Mouse (Mus musculus): ENCODE measurements around the gene Oscp1.

The Oscp1 gene

DNA sequence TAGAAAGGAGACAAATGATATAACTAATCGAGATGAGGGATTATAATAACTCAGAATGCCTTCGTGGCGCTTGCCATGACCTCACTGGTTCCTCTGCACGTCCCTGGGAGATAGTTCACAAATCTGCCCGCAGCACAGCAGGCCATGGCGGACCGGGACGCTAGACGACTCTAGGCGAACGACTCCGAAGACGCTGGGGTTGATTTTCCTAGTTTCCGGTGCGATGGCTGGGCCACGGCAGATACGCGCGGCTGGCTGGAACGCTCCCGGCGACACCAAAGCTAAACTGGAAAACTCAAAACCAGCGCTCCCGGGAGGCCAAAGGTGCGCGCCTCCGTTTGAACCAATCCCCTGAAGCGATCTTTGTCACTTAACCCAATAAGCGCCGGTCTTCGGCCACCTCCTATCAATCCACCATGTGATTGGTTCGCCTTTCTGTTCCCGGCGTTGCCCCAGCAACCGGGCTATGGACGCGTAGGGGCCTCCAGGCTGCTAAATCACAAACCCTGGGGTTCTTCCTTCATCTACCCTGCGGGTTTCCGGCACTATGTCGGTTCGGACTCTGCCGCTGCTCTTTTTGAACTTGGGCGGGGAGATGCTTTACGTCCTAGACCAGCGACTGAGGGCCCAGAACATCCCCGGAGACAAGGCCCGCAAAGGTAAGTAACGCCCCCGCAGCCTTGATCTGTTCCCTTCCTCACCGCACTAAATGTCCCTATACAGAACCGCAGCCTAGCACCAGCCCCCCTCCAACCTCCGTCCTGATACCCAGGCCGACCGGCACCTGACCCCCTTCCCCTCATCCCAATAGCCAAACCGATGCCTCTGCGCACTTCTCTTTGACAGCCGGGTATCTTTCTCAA is at the start of gene Oscp1:
Gene Oscp1, plus strand, starts transcription at position 432 of the 863 bp plus-strand sequence.
- DNase-seq (ENCODE audit: low spot score): peak; percentile 91

DNA sequence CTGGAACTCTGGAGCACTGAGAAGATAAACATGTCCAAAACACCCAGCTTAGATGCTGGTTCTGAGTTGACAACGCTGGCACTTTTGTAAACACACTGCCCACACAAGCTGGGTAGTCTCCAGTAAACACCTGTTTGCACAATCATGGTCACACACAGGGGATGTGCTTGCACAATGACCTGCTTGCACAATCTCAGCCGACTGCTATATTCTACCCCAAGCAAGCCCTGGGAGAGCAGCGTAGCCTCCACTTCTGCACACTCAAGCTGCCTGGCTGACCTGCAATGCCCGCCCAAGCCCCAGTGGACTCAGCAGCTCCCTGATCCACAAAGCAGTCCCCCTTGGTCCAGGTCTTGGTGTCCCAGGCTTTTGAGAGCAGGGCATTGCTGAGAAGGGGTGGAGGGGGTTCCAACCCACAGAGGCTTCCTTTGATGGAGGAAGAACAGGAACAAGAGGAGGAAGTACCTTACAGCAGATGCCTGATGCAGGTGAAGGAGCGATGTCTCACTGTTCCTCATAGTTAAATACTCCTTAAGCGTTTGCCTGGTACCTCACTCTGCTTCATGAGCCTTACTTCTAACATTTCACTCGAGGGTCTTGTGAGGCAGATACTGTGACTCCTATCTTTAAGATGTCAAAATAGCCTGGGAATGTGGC is 40.6 kb upstream of the Oscp1 start:
- DNase-seq (ENCODE audit: low spot score): no peak

DNA sequence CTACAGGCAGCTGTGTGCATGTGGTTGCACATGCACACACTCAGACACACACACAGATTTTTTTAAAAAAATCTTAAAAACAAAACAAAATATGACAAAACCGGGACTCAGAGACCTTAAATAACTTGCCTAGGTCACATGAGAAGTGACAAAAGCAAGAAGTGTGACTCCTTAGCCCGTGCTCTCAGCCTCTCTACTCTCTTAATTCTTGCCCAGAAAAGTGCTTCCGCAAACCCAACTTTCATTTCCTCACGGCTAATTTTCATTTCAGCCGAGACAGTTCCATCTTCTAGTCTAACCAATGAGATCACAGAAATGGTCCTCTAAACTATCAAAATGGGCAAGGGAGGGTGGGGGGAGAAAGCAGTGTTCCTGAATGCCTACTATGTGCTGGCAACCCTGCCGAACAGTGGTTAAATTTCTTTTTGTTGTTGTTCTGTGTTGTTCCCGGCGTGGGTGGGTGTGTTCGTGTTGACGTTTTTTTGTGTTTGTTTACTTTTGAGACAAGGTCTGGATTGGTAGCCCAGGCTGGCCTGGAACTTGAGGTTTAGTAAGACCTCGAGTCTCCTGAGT is 39.3 kb upstream of the Oscp1 start:
- no peak for DNase-seq (ENCODE audit: low spot score)

DNA sequence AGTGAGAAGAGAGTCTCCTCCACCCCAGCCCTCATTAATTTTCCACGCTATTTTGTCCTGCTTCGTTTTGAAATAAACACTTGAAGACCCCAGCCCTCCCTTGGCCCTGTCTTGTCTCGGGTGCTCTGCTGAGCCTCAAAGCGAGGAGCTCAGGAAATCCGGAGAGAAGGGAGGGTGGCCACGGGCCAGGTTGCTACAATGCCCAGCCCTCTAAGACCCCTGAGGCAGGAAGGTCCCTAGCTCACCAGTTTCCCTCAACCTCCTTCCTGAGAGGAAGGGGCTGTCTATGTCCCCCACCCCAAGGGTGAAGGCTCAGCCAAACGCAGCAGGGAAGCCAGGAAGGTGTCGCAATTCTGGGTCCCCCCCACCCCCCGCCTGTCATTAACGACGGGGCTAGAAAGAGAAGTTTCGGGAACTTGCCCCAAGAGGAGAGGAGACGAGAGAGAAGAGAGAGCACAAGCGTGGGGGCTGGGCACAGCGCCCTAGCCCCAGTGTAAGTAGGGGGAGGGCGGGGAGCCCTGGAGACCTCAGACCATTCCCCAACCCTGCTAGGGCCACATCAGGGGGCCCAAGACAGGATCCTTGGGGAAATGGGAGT is 34.0 kb upstream of the Oscp1 start, which contains the start of gene Csf3r:
Gene Csf3r, plus strand, starts transcription at position 248 of the 598 bp plus-strand sequence.
- DNase-seq (ENCODE audit: low spot score): no peak

DNA sequence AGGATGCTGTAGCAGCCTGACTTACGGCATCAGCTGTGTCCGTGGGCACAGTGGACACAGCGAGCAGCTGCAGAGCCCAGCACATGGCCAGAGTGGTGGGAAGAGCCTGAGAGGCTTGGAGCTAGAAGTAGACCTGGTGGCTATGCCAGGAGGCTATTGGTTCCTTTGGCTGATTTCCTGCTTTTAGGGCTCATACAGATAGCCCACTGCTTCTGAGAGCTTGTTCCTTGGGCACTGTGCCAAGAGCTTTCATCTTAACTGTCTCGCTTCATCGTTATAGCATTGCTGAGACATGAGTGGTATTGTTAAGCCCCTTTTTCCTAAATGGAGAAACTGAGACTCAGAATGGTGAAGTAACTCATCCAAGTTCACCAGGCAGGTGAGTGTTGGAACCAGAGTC is 32.6 kb upstream of the Oscp1 start:
- DNase-seq (ENCODE audit: low spot score): no peak

DNA sequence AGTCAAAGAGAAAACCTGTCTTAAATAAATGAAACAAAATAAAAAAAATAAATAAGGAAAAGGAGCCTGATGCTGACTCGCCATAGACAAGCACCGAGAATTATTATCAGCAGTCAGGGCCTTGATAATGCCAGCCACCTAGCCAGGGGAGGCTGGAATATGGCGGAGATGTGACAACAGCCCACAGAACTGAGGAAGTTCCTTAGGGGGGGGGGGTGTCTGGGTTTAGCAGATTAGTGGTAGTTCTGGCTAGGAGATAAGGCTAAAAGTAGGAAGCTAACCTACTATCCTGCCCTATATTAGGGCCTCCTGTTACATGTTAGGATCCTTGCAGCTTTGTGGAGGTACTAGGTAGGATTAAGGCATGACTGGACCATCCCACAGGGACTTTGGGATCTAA is 30.4 kb upstream of the Oscp1 start:
- no peak for DNase-seq (ENCODE audit: low spot score)

DNA sequence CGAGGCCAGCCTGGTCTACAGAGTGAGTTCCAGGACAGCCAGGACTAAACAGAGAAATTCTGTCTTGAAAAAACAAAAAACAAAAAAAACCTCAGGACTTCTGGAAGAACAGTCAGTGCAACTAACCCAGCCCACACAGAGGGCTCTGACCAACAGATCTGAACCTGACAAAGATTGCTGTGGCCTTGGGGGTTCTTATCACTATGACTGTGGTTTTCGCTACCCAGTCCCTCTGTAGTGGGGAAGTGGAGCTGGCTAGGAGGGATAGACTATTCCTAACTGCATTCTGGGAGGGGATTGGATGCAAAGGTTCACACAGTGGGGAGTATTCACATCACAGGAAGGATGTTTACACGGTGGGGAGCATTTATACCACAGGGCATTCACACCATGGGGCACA is 29.3 kb upstream of the Oscp1 start:
- DNase-seq (ENCODE audit: low spot score): no peak

DNA sequence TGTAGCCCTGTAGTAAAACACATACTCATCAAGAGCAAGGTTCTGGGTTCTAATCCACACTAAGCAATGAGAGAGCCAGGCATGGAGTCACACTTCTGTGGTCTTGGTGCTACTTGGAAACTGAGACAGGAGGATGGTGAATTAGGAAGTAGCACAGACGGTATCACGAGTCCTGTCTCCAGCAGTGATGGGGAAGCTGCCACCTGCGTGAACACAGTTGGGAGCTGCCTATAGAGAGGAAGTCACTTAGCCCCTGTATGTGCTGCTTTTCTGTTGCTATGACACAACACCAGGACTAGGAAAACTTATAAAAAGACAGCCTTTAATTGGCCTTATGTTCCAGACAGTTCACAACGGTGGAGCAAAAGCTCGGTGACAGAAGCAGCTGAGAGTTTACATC is 27.7 kb upstream of the Oscp1 start:
- DNase-seq (ENCODE audit: low spot score): no peak

DNA sequence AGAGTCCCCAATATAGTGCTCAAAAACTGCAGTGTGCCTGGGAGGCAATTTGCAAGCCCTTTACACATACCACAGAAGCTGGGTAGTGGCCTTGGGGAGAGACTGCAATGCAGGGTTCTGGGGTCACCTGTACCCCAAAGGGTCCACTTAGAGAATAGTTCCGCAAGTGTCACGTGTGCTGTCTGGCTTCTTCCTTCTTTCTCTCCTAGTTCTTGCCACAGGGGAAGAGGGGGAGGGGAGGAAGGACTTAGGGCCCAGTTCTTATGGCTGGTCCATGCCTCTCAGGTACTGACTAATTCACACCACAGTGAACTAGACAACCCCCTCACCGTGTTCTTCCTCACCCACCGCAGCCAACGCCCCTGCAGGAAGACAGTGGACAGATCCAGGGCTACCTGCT is 23.0 kb upstream of the Oscp1 start:
- DNase-seq (ENCODE audit: low spot score): no peak

DNA sequence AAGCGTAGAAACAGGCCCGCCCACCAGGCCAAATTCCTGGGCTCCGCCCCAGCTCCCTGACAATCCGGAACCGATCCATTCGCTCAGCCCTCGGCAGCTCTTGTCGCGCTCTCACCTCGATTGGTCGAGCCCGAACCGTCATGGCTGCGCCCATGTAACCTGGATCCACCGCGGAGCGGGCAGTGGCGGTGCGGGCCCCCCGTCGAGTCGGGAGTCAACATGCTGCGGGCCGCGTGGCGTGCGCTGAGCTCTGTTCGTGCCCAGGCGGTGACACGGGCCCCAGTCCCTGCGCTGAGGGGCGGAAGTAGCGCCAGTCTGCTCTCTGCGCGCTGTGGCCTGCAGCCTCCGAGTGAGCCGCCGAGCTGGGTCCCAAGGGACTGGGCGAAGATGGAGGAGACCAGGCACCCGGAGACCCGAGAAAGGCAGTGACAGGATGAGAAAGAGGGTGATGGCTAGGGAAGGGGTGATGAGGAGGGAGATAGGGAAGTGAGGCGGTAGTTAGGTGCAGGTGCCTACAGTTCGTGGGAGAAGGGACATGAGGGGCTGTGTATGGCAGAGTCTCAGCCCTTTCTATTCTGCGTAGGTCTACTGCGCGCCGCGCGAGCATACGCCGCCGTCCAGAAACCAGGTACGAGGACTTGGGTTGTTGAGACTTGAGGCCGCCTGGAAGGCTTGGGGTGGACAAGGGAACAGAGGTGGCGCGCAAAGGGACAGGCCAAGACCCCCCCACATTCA is 11.3 kb upstream of the Oscp1 start, which contains the start of gene Mrps15:
Gene Mrps15, plus strand, starts transcription at position 75 of the 735 bp plus-strand sequence.
- peak; percentile 84 for DNase-seq (ENCODE audit: low spot score)

DNA sequence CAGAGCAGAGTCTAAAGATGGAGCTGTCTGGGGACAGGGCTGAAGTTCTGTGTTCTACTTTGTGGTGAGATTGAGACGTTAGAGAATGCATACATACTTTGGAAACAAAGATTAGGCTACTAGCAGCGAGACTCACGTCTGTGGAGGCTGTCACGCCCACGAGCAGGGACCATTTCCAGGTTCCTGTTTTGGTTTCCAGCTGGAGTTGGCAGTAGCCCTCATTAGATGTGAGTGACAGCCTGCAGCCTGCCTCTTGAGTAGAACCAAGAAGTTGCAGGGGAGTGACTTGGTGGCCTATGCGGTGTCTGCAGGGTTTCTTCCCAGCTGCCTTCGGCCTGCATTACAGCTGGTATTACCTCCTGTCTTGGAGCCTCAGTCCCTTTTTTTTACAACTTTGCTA is 6.7 kb upstream of the Oscp1 start:
- no peak for DNase-seq (ENCODE audit: low spot score)

DNA sequence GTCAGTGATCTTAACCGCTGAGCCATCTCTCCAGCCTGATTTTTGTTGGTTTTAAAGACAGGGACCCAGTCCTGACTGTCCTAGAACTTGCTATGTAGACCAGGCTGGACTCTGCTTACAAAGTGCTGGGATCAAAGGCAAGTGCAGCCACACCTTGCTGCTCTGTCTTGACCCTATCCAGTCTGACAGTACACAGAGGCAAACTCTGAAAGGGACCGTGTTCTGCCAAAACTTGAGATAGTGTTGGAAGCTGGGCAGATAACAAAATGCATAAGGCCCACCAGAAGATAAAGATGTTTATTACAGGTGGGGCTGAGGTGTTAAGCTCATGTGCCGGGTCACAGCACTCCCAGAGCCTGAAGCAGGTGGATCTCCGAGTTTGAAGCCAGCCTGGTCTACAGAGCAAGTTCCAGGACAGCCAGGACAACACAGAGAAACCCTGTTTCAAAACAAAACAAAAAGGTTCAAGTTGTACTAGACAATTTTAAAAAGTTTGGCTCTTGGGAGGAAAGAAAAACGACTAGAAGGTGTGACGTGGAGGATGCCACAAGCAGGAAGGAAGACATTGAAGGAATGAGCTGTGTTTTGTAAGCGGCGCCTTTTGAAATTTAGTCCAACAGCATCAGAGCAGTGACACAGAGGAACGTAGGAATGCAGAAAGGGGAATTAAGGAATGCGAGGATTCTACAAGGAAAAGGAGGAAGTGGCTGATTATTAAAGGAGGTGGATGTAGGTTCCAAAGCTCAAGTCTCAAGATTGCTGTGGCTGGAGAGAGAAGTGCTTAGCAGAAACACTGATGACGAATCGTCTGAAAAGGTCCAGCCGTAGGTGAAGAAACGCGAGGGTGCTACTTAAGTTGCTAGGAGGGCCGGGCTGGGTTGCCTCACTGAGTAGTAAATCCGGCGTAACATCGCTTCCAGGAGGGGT is 895 bp upstream of the Oscp1 start:
- no peak for DNase-seq (ENCODE audit: low spot score)

DNA sequence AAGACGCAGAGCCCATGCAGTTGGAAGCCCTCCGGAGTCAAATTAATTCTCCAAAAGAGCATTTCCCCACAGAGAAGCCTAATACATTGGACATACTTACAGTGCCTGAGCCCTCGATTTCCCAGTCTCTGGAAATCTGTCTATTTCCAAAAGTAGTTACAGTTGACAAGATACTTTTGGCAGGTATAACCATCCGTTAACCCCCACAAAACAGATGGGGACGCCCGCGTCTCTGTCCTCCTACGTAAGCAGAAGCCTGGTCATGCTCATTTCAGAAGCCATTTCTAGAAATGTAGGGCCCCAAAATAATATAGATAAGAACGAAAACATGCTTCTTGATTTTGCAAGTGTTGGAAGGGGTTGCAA is 615 bp downstream of the Oscp1 start:
- DNase-seq (ENCODE audit: low spot score): no peak

DNA sequence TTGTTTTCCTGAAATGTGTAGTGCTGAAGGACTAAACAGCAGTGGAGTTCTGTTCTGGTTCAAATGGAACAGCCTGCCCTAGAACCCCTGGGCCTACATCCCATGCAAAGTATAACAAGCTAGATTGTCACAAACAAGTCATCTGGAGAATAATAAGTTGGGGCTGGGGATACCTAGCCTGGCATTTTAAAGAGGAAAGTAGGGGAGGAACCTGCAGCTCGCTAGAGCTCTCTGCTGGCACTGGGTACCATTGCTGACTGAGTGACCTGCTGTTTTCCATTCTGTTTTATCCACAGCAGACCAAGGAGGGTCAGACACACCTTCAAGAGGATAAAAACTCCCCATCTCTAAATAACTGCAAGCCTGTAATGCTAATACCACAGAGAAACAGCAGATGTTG is 4.5 kb downstream of the Oscp1 start:
- peak; percentile 4 for DNase-seq (ENCODE audit: low spot score)

DNA sequence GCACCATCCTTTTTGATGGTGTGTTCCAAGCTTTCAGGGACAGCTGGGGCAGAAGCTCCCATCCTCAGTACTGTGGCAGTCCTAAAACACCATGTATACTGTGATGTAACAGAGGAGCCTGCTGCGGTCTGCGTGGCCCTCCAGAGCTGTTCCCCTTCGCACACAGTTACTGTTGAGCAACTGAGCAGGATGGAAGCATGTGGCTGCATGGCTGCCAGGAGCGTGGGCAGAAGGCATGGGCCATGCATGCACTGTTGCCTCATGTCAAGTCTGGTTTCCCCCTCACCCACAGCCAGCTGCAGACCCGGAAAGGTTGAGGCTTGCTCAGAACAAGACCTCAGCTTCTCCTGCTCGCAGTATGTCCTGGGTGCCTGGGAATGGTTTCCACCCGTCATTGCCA is 6.9 kb downstream of the Oscp1 start:
- DNase-seq (ENCODE audit: low spot score): no peak

DNA sequence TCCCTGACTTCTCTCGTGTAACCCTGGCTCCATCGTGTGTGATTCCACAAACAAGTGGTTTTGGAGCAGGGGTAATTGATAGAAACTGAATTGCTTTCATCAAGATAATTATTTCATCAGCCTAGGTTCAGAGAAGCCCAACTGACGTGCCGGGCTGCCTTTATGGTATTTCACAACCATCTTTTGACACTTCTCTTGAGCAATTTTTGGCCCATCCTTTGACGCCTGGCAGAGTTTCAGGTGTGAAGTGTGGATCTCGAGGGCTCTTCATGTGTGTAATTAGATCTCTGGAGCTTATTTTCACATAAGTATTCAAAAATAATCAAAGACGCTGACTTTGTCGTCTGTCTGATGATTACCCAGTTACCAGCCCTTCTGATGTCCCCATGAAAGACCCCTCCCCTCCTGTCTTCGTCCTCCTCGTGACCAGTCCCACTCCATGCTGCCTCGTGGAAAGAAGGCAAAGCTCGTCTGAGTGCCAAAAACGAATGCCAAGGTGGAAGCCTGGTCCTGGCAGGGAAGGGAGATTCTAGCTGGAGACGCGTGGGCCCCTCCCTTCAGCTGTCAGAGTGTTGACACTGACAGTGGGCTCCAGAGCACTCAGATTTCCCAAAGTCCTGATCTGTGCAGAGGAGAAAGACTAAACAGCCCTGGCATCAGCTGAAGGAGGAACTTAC is 9.2 kb downstream of the Oscp1 start:
- no peak for DNase-seq (ENCODE audit: low spot score)

DNA sequence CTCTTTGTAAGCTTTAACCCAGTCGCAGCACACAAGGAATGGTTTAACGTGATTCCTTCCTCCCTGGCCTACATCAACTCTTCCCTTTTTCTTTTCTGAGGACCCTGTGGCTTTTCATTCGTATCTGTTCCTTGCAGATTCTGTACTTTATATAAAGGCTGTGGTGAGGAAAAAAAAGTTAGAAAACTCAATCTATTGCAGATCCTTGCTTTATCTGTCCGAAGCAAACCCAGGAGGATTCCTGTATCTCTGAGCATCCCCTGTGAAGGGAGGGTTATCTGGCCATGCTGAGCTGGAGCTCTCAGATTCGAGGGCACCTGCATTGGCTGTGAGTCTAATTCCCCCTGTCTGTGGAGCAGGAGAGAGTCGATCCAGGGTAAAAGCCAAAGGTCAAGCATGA is 10.5 kb downstream of the Oscp1 start:
- no peak for DNase-seq (ENCODE audit: low spot score)

DNA sequence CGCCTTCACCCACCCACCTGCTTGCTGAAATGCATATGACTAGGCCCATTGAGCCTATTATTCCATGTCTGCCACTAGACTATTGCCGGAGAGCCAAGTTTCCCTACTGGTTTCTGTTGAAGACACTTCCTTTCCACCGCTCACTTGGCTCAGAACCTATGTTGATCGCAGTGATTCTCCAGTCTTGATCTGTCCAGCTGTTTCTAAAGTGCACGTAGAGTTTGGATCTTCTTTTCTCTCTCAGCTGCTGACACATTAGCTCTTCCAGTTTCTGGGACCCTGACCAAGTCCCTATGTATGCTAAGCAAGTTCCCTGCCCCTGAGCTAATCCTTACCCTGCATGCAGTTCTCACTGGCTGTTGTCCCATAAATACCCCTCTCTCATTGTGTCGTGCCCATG is 19.5 kb downstream of the Oscp1 start:
- DNase-seq (ENCODE audit: low spot score): no peak

DNA sequence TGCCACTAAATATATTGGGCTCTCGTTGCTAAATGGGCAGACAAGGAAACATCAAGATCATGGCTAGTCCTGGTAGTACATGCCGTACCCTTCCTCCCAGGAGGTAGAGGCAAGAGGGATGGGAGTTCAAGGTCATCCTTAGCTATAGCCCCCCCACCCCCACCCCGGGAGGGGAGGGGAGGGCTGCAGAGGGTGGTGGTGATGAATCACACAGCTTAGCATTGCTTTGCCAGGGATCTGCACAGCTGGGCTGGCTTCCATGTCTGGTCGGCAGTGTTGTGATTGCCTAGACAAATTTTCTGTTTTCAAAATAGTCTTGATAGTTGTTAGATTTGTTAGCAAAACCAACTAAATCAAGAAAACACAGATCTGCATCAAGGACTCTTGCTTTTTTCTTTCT is 20.9 kb downstream of the Oscp1 start:
- no peak for DNase-seq (ENCODE audit: low spot score)

DNA sequence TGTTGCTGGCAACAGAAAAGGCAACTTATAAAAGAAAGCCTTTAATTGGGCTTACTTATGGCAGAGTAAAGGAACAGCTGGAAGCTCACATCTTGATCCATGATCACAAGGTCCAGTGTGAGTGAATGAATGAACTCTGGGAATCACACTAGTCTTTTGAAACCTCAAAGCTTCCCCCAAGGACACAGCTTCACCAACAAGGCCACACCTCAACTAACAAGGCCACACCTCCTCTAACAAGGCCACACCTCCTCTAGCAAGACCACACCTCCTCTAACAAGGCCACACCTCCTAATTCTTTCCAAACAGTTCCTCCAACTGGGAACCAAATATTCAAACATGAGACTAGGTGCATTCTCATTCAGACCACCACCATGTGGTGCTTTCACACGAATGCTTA is 23.2 kb downstream of the Oscp1 start:
- no peak for DNase-seq (ENCODE audit: low spot score)
